Mouse (Mus musculus): ENCODE measurements around the gene Grm6. TPM values are rescaled to one million over a fixed set of nuclear protein-coding genes. Genes with fewer than 3 reads are reported as not detected.

The Grm6 gene
- 0.10 and 0.17 TPM in 2 replicates for polyA plus RNA-seq (2015; fragmentation: Nextera tagmentation; extraction: Ambion mirVana)

- H3K4me3 ChIP-seq (ENCODE audit: low read depth, low read length): peak within 1 kb of the TSS; percentile 31
- no peak for TF ChIP-seq EP300 (IDR thresholded peaks at IDR 0.05)
- TF ChIP-seq CTCF (IDR thresholded peaks at IDR 0.05): no peak
- H3K9ac ChIP-seq (replicated peaks; ENCODE audit: low read depth): no peak within 1 kb of the TSS
- H3K36me3 ChIP-seq (ENCODE audit: insufficient read depth, low read length): no peaks in the 10 kb centered on the region
- H3K4me2 ChIP-seq (replicated peaks; ENCODE audit: low read depth, low read length): peak within 1 kb of the TSS; percentile 57
- peaks cover 28% of the 10 kb centered on the region for H3K27me3 ChIP-seq (replicated peaks; ENCODE audit: insufficient read depth, low read length)
- no peak within 1 kb of the TSS for H3K27ac ChIP-seq (ENCODE audit: low read length)
- H3K4me1 ChIP-seq (ENCODE audit: insufficient read depth, low read depth, low read length): peaks cover 5% of the 10 kb centered on the region
- WGBS: under 1% methylated on average over 11 of the region's 11 CpGs
- DNase-seq (ENCODE audit: low spot score) (no peak), ATAC-seq (no peak)
- no peaks in the 10 kb centered on the region for H3K9me3 ChIP-seq (ENCODE audit: low read length)
These were observed at the start of gene Grm6 for GRCm38 (mm10) chr11:50850177-50850735. TSS of gene Grm6 (plus strand) at chr11:50850685.

GRCm38 (mm10) chr11:50814233-50814632 lies 36.3 kb upstream of the Grm6 start:
- Histone ChIP-seq H3K36me3 (ENCODE audit: insufficient read depth, low read length) (peaks cover 17% of the 10 kb centered on the region; the same call in 1 of the 2 replicates), H3K9ac (replicated peaks; ENCODE audit: low read depth) (no peak overlapping the region), H3K27me3 (replicated peaks; ENCODE audit: insufficient read depth, low read length) (no peaks in the 10 kb centered on the region), H3K4me2 (replicated peaks; ENCODE audit: low read depth, low read length) (no peak overlapping the region), H3K27ac (ENCODE audit: low read length) (no peak overlapping the region), H3K4me1 (ENCODE audit: insufficient read depth, low read depth, low read length) (no peaks in the 10 kb centered on the region), H3K9me3 (ENCODE audit: low read length) (0 out of 2 replicates have a peak, but pooled peaks cover 10% of the 10 kb centered on the region), H3K4me3 (ENCODE audit: low read depth, low read length) (no peak overlapping the region)
- WGBS: 95% methylated on average over 4 of the region's 4 CpGs
- ATAC-seq (no peak), DNase-seq (ENCODE audit: low spot score) (no peak)
- TF ChIP-seq EP300 (IDR thresholded peaks at IDR 0.05) (no peak), CTCF (IDR thresholded peaks at IDR 0.05) (no peak)

DNA sequence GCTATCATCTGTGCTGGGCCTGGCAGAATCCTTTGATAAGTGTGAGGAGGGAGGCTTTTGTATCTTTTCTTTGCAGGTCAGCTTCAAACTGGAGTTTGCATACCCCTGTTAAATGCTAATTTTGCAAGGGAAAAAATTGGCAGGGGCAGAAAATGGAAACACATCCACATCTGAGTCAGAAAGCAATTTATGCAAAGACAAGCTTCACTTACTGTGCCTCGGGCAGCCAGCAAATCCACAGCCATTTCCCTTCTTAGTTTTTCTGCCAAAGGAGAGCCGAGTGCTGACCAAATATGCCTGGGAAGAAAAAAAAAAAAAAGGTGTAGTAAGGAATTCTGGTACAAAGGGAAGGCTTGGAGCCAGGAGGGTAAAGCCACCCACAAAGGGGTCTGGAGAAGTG lies 24.3 kb upstream of the Grm6 start:
- Histone ChIP-seq H3K27me3 (replicated peaks; ENCODE audit: insufficient read depth, low read length) (no peaks in the 10 kb centered on the region), H3K9me3 (ENCODE audit: low read length) (no peaks in the 10 kb centered on the region), H3K4me1 (ENCODE audit: insufficient read depth, low read depth, low read length) (peaks cover 5% of the 10 kb centered on the region; the same call in 1 of the 2 replicates), H3K27ac (ENCODE audit: low read length) (no peak overlapping the region), H3K4me3 (ENCODE audit: low read depth, low read length) (no peak overlapping the region), H3K4me2 (replicated peaks; ENCODE audit: low read depth, low read length) (no peak overlapping the region), H3K36me3 (ENCODE audit: insufficient read depth, low read length) (0 out of 2 replicates have a peak, but pooled peaks cover 6% of the 10 kb centered on the region), H3K9ac (replicated peaks; ENCODE audit: low read depth) (no peak overlapping the region)
- ATAC-seq: no peak
- no peak for DNase-seq (ENCODE audit: low spot score)
- 23% methylated on average over 2 of the region's 2 CpGs for WGBS
- TF ChIP-seq CTCF (IDR thresholded peaks at IDR 0.05) (no peak), EP300 (IDR thresholded peaks at IDR 0.05) (no peak)

GRCm38 (mm10) chr11:50827010-50827953 lies 23.2 kb upstream of the Grm6 start, which contains the start of gene Zfp354c:
TSS of gene Zfp354c (minus strand) at chr11:50827724.
- no peaks in the 10 kb centered on the region for H3K27me3 ChIP-seq (replicated peaks; ENCODE audit: insufficient read depth, low read length)
- H3K9me3 ChIP-seq (ENCODE audit: low read length): no peaks in the 10 kb centered on the region
- peak within 1 kb of the TSS; percentile 94 for H3K4me3 ChIP-seq (ENCODE audit: low read depth, low read length)
- TF ChIP-seq CTCF (IDR thresholded peaks at IDR 0.05) (no peak), EP300 (IDR thresholded peaks at IDR 0.05) (no peak)
- peak; percentile 97 for ATAC-seq
- H3K9ac ChIP-seq (replicated peaks; ENCODE audit: low read depth): peak within 1 kb of the TSS; percentile 84
- peaks cover 5% of the 10 kb centered on the region; the same call in 1 of the 2 replicates for H3K4me1 ChIP-seq (ENCODE audit: insufficient read depth, low read depth, low read length)
- H3K27ac ChIP-seq (ENCODE audit: low read length): no peak within 1 kb of the TSS
- WGBS: under 1% methylated on average over 44 of the region's 45 CpGs
- 0 out of 2 replicates have a peak, but pooled peaks cover 6% of the 10 kb centered on the region for H3K36me3 ChIP-seq (ENCODE audit: insufficient read depth, low read length)
- H3K4me2 ChIP-seq (replicated peaks; ENCODE audit: low read depth, low read length): peak within 1 kb of the TSS; percentile 89
- peak; percentile 89 for DNase-seq (ENCODE audit: low spot score)

- no peaks in the 10 kb centered on the region for H3K36me3 ChIP-seq (ENCODE audit: insufficient read depth, low read length)
- peaks cover 8% of the 10 kb centered on the region; the same call in 1 of the 2 replicates for H3K9me3 ChIP-seq (ENCODE audit: low read length)
- 81% methylated on average over 4 of the region's 4 CpGs for WGBS
- H3K9ac ChIP-seq (replicated peaks; ENCODE audit: low read depth): no peak overlapping the region
- TF ChIP-seq EP300 (IDR thresholded peaks at IDR 0.05): no peak
- TF ChIP-seq CTCF (IDR thresholded peaks at IDR 0.05): no peak
- no peaks in the 10 kb centered on the region for H3K27me3 ChIP-seq (replicated peaks; ENCODE audit: insufficient read depth, low read length)
- H3K4me3 ChIP-seq (ENCODE audit: low read depth, low read length): no peak overlapping the region
- ATAC-seq: no peak
- no peak for DNase-seq (ENCODE audit: low spot score)
- H3K4me1 ChIP-seq (ENCODE audit: insufficient read depth, low read depth, low read length): no peaks in the 10 kb centered on the region
- no peak overlapping the region for H3K4me2 ChIP-seq (replicated peaks; ENCODE audit: low read depth, low read length)
- no peak overlapping the region for H3K27ac ChIP-seq (ENCODE audit: low read length)
These were observed 14.8 kb upstream of the Grm6 start for GRCm38 (mm10) chr11:50835727-50836126.
